Mouse (Mus musculus) cerebellum, adult 2 months (tissue): ENCODE data around the gene Sfxn2. TPM values are rescaled to one million over a fixed set of nuclear protein-coding genes. Genes with fewer than 3 reads are reported as not detected.

Experiments used
- DNase-seq, 2 experiments: peaks; one replicate each; pipeline ENCODE4 v3.0.0; 2021
- H3K27ac ChIP-seq: fragments of 200-500 bp; 2 replicates; pipeline ENCODE4 v1.5.1; 2012; ENCODE audit warnings: low read length, control low read depth, inconsistent platforms; ENCODE audit not compliant: insufficient read depth
- H3K27me3 ChIP-seq: fragments of 200-500 bp; 2 replicates; pipeline ENCODE4 v1.6.1; 2012; ENCODE audit warnings: inconsistent platforms, mild to moderate bottlenecking, low read length, moderate library complexity; ENCODE audit not compliant: control insufficient read depth, insufficient read depth
- H3K4me1 ChIP-seq: fragments of 200-500 bp; 2 replicates; pipeline ENCODE4 v1.6.1; 2011; ENCODE audit warnings: low read length; ENCODE audit not compliant: control insufficient read depth, insufficient read depth
- H3K4me3 ChIP-seq: fragments of 200-500 bp; replicated peaks from 2 replicates; pipeline ENCODE3; 2011; ENCODE audit warnings: mild to moderate bottlenecking, low read depth, low read length, control low read depth; ENCODE audit not compliant: insufficient read depth
- CTCF ChIP-seq: fragments of 200-500 bp; IDR thresholded peaks from 2 replicates; pipeline ENCODE4 v1.5.1; 2011; ENCODE audit warnings: low read depth, mild to moderate bottlenecking, control low read depth, low read length, moderate library complexity, borderline replicate concordance; ENCODE audit not compliant: insufficient read depth
- POLR2A ChIP-seq: fragments of 200-500 bp; IDR thresholded peaks from 2 replicates; pipeline ENCODE4 v1.6.1; 2011; ENCODE audit warnings: low read length, control low read depth, borderline replicate concordance; ENCODE audit not compliant: insufficient read depth
- WGBS: fragments of 180-500 bp; shearing (Covaris S2); methylation state at CpG from one replicate; pipeline ENCODE4 v1.1.7; 2018; 5-methylcytosine and 5-hydroxymethylcytosine counted together
- polyA plus RNA-seq: library from polyadenylated mRNA; depleted of rRNA; stranded (reverse); fragments of >200 nt; gene quantifications from 2 replicates; pipeline ENCODE4 v1.2.3, GENCODE M21; 2012

The Sfxn2 gene
- polyA plus RNA-seq, 1 experiment, result 7.0 TPM

DNA sequence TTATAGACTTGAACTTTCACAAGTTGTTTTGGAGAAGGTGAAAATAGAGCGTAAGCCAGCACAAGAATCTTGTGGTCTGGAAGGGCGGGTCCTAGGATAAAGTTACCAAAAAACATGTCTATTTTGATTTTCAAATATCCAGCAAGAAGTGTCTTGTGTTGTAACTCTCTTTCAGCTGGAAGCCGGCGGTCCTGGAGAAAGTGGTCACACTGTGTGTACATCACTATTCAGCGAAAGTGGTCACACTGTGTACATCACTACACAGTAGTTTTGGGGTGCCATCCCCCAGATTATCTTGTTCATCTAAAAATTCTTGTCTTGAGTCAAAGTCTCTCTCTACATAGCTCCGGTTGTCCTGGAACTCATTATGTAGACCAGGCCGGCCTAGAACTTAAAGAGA is 35.0 kb downstream of the Sfxn2 start:
- no peaks in the 10 kb centered on the region for H3K4me1 ChIP-seq
- H3K4me3 ChIP-seq, result no peak overlapping the region
- no peak for DNase-seq
- WGBS, result 97% methylated on average over 7 of the region's 7 CpGs
- H3K27ac ChIP-seq, result no peak overlapping the region; the same call in 1 of the 2 replicates
- TF ChIP-seq CTCF (no peak), POLR2A (no peak)
- no peaks in the 10 kb centered on the region for H3K27me3 ChIP-seq

DNA sequence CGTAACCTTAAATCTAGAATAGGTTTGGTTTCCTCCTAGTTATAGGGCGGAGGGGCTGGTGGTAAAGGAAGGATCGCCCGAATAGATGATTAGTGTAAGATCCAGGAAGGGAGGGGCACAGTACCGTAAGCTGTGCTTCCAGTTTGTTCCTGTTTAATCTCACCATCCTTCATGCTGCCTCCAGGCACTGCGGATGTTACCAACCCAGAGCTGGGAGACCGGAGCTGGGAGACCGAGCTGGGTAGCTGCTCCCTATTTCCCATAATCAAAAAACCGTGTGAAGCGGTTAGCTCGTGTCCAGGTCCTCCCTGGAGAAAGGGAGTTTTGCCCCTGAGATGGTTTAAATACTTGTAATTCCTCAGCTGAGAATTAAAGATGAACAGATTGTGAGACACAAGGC is 43.2 kb downstream of the Sfxn2 start:
- no peak overlapping the region for H3K4me3 ChIP-seq
- H3K4me1 ChIP-seq, result peaks cover 27% of the 10 kb centered on the region
- no peaks in the 10 kb centered on the region for H3K27me3 ChIP-seq
- DNase-seq, result no peak
- 96% methylated on average over 11 of the region's 11 CpGs for WGBS
- TF ChIP-seq POLR2A (no peak), CTCF (no peak)
- H3K27ac ChIP-seq, result no peak overlapping the region

DNA sequence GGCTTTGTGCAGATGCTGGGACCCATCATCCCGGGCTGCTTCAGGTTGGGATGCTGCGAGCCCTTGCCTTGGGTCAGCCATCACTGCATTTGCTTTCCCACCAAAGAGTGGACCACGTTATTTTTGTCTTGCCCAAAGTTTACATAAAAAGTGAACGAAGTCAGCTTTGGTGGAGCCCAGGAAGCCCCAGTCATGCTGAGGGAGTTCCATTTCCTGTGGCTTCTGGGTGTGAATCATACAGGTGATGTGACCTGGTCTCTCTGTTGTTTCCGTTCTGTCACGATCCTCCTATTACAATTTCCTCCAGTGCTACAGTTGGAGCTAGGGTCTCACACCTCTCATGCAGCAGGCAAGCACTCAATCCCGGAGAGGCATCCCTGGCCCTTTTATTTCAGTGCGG is 44.2 kb downstream of the Sfxn2 start:
- TF ChIP-seq POLR2A (no peak), CTCF (no peak)
- 92% methylated on average over 8 of the region's 8 CpGs for WGBS
- Histone ChIP-seq H3K27me3 (no peaks in the 10 kb centered on the region), H3K4me1 (peaks cover 31% of the 10 kb centered on the region), H3K4me3 (no peak overlapping the region), H3K27ac (no peak overlapping the region)
- no peak for DNase-seq

DNA sequence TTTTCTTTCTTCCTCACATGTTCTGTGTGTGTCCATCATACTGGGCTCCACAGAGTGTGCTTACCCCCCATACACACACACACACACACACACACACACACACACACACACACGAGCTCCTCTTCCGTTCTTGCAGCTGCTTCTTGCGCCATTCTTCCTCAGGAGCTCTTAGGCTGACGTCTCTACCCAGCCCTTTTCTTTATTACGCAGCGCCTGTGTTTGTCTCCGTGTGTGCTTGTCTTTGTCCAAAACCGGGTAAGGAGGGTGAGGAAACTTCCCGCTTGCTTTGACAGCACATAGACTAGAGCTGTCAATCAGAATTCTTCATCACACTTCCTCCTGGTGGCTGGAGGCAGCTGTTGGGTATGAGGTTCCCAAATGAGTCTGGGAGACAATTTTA is 45.2 kb downstream of the Sfxn2 start:
- 73% methylated on average over 9 of the region's 9 CpGs for WGBS
- no peak for DNase-seq
- H3K27ac ChIP-seq, result no peak overlapping the region
- no peak overlapping the region for H3K4me3 ChIP-seq
- H3K27me3 ChIP-seq, result no peaks in the 10 kb centered on the region
- H3K4me1 ChIP-seq, result peaks cover 32% of the 10 kb centered on the region
- no peak for TF ChIP-seq POLR2A
- no peak for TF ChIP-seq CTCF

DNA sequence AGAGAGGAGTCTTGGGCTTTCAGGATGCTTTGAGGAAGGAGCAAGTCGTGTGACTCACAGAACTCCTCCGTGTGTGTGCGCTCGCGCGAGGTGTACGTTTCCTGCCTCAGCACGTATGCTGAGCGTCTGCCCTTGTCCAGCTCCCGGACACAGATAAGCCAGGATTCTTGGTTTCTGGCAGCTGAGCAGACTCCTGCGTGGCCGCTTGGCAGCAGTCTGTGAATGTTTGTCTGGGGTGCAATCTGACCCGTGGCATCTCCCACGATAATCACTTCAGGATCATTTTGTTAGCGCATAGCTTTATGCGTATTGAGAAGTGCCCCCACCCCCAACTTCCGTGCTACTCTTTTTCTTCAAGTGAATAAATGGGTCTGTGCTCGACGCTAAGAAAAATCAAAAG is 45.8 kb downstream of the Sfxn2 start:
- peaks cover 38% of the 10 kb centered on the region for H3K4me1 ChIP-seq
- 18% methylated on average over 19 of the region's 19 CpGs for WGBS
- TF ChIP-seq CTCF, result no peak
- no peak for TF ChIP-seq POLR2A
- no peak overlapping the region for H3K27ac ChIP-seq
- H3K27me3 ChIP-seq, result no peaks in the 10 kb centered on the region
- DNase-seq, result peak; percentile 56 to 64
- no peak overlapping the region for H3K4me3 ChIP-seq

- H3K4me3 ChIP-seq, result no peak overlapping the region
- WGBS, result 88% methylated on average over 6 of the region's 6 CpGs
- peaks cover 42% of the 10 kb centered on the region for H3K4me1 ChIP-seq
- H3K27ac ChIP-seq, result no peak overlapping the region
- DNase-seq, result no peak
- no peak for TF ChIP-seq POLR2A
- no peak for TF ChIP-seq CTCF
- H3K27me3 ChIP-seq, result no peaks in the 10 kb centered on the region
Measured at GRCm38 (mm10) chr19:46619518-46619917, 46.4 kb downstream of the Sfxn2 start.

DNA sequence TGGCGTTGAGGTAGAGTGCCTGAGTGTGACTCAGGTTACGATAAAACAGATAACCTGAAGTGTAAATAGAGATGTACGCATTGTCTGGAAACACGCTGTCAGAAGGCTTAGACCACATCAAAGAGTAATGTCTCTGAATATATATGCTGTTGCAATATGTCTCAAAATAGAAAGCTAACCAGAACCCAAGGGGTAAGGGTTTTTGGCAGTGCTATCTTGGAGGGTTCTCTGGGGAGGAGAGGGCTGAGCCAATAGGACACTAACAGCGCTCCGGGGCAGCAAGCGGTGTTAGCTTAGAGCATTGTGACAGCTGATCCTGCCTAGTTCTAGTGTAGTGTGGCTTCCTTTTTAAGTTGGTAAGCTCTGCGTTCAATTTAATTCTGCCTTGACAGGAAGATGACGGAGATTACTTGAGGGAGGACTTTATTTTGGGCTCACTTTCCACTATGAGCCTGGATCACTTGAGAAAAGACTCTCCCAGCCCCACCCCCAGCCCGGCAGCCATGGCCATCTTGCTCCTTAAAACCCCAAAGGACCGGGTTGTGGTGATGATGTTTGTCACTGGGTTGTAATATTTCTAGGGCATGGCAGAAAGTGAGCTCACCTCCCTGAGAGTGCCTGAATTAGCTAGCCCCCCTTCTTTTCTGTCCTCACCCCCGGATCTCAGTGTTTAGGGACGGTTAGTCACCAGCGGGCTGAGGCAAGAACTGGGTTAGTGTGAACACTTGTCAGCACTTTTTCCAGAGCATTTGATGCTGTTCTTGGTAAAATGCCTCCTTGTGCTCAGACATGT is 47.0 kb downstream of the Sfxn2 start:
- no peak overlapping the region for H3K27ac ChIP-seq
- H3K27me3 ChIP-seq, result no peaks in the 10 kb centered on the region
- DNase-seq, result no peak
- H3K4me3 ChIP-seq, result no peak overlapping the region
- WGBS, result 84% methylated on average over 14 of the region's 14 CpGs
- peaks cover 43% of the 10 kb centered on the region for H3K4me1 ChIP-seq
- no peak for TF ChIP-seq CTCF
- no peak for TF ChIP-seq POLR2A

DNA sequence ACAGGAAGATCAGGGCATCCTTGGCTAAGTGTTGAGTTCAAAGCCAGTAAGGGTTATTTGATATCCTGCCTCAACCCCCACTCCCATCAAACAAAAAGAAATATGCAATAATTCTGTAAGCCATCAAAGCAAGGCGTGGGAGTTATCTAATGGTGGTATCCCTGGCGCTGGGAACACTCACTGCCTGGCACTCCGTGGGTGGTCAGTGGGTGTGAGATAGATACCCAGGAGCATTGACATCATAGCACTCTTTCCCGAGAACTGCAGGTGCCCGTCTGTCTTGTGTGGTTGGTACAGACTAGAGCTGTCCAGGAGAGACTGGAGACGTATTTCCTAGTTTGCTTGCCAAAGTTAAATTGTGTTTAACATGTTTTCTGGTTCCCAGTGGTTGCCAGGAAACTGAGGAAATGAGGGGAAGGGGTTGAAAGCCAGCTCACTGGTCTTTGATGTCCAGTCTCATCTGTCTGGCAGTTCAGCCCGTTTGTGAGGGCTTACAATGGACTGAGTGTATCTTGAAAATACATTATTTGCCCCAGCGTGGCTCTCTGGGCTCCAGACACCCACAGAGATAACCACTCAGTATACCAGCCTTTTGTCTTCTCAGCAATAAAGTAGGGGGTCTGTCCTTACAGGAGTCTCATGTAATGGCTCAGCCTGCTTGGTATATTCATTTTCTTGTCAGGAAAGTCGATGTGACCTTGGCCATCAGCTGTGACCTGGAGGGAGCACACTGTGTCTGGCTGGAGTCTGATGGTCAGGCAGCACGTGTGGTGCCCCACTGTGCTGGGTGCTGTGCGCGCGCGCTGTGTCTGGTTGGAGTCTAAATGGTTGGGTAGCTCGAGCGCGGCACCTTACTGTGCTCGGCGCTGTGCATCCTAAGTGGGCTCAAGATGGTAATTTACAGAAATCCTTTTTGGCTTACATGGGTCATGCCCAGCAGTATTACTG is 48.3 kb downstream of the Sfxn2 start:
- H3K4me1 ChIP-seq, result peaks cover 43% of the 10 kb centered on the region
- 56% methylated on average over 19 of the region's 19 CpGs for WGBS
- H3K4me3 ChIP-seq, result no peak overlapping the region
- no peak for DNase-seq
- H3K27me3 ChIP-seq, result no peaks in the 10 kb centered on the region
- H3K27ac ChIP-seq, result no peak overlapping the region
- TF ChIP-seq POLR2A, result no peak
